Mouse (Mus musculus): ENCODE data around the gene Cnrip1.
"Not testable (repeated sequence)": the region's sequence is repeated elsewhere in the genome, so short reads cannot be mapped to it uniquely, and the experiment has no call there.

Gene Cnrip1

DNA sequence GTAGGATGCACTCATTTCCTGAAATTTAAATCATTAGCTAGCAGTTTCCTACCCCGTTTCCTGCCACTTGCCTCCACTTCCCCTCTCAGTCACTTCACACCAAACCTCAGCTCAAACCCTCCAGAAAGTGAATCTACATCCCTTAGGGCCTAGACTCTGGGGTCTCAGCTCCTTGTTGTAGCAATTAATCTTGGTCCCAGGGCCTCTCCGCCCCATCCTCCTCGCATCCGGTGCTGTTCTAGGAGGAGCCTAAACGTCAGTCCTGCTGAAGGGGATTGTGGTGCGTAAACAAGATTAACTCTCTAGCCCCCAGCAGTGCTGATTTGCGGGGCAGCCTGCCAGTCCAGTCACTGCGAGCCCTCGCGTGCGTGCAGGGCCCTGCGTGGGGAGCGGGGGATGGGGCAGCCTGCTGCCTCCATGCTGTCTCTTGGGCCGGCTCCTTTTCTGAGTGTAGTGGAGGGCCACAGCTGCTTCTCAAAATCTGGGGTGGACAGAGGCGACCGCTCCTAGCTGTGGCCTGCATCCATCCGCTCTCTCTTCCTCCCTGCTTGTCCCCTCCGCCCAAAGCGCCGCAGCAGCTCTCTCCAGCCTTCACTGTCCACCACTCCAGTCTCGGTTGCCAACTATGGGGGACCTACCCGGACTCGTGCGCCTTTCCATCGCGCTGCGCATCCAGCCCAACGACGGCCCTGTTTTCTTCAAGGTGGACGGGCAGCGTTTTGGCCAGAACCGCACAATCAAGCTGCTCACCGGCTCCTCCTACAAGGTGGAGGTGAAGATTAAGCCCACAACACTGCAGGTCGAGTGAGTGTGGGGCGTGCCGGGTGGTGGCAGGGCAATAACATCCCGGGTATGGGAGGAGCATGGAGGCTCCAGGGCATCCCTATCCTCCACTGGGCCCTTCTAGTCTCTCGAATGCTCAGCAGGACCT lies at the start of gene Cnrip1, which contains the start of gene Plek:
Cnrip1 (plus strand) TSS at position 42 of the 931 bp plus-strand sequence.
Plek (minus strand) TSS at position 837 of the 931 bp plus-strand sequence.
- DNase-seq (ENCODE audit: low read depth in 1 of 2, low spot score in 2 of 2): no peak

DNA sequence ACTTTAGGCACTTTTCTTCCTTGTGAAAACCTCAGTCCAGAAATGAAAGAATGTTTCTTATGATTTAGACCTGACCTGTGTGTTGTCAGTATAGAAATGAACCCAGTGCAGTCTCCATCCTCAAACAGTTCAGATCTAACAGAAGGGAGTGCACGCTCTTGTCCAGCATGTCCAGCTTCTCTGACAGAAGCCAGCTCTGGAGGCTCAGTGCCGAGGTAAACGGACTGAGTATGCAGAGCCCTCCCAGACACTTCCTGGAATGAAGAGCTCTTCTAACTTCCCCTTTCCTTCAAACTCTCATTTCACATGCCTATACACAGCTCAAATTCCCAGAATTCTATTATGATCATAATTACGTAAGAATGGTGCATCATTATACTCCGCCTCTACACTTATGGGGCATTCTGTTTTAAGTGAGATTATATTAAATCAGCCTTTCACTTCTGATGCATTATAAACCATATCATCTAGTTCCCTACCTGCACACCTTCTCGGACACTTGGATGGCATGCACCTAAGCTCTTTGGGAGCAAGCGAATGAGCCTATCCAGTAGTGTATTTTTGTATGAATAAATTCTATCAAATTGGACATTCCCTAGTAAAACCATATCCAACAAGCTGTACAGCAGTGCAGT lies 48.5 kb upstream of the Cnrip1 start:
- DNase-seq (ENCODE audit: low read depth in 1 of 2, low spot score in 2 of 2): no peak

- DNase-seq (ENCODE audit: low read depth in 1 of 2, low spot score in 2 of 2): no peak
These were observed 47.6 kb upstream of the Cnrip1 start for GRCm38 (mm10) chr11:17003757-17004156.

DNA sequence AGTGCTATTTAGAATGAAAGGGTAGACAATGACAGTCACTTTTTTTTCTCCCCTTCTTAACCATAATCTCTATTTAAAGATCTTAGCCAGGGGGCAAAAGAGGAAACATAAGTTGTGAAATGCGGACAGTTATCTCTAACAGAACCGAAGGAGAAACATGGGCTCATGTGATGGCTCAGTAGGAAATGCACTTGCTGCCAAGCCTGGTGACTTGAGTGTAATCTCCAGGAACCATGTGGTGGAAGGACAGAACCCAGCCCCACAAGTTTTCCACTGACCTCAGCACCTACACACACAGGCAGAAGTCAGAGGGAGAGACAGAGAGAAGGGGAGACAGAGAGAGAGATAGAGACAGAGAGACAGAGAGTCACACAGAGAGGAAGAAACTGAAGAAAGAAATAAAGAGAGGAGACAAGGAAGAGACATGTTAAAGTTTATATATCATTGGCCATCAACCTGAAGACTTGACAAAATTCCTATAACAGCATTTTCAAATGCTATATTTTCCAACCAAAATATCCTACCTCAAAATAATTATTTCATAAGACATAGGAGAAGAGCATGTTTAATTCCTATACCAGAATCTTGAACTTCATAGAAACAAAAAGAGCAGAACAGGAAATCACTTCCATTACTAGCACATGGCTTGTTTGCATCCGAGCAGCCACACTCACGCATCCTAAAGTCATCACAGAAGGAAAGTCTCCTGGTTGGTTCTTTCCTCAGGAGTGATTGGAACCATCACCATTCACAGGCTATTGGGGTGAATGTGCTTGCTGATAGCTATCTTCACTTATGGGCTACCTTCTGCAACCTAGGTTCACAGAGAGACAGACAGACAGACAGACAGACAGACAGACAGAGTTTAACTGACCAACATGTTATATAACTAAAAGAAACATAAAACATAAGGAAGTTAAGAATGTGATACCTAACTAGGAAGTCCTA lies 46.2 kb upstream of the Cnrip1 start:
- DNase-seq (ENCODE audit: low read depth in 1 of 2, low spot score in 2 of 2): peak in 1 of 2 experiments; percentile 16

- not testable (repeated sequence) for DNase-seq (ENCODE audit: low read depth in 1 of 2, low spot score in 2 of 2)
These were observed 44.9 kb upstream of the Cnrip1 start for GRCm38 (mm10) chr11:17006526-17006925.

GRCm38 (mm10) chr11:17007517-17008173 lies 43.7 kb upstream of the Cnrip1 start:
- no peak for DNase-seq (ENCODE audit: low read depth in 1 of 2, low spot score in 2 of 2)

GRCm38 (mm10) chr11:17008498-17008941 lies 42.9 kb upstream of the Cnrip1 start:
- DNase-seq (ENCODE audit: low read depth in 1 of 2, low spot score in 2 of 2): peak in 1 of 2 experiments; percentile 64

GRCm38 (mm10) chr11:17012948-17013347 lies 38.4 kb upstream of the Cnrip1 start:
- DNase-seq (ENCODE audit: low read depth in 1 of 2, low spot score in 2 of 2): no peak

- DNase-seq (ENCODE audit: low read depth in 1 of 2, low spot score in 2 of 2): no peak
These were observed 32.1 kb upstream of the Cnrip1 start for GRCm38 (mm10) chr11:17019328-17019727.

DNA sequence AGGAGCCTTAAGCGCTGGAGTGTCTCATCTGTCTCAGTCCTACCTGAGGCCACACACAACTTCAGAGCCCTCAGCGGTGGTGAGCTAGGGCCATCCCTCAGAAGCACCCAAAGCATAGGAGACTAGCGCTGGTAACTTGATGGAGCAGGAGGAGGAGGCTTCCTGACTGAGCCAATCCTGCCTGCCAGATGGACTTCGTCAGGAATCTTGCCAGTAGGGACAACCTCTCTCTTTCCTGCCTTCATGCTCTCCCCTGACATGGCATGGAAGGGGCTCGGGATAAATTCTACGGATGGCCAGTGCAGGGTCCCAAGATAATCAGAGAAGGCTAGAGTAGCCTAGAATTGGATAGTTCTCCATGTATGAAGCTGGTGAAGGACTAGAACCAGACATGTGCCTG lies 28.2 kb upstream of the Cnrip1 start:
- DNase-seq (ENCODE audit: low read depth in 1 of 2, low spot score in 2 of 2): no peak

DNA sequence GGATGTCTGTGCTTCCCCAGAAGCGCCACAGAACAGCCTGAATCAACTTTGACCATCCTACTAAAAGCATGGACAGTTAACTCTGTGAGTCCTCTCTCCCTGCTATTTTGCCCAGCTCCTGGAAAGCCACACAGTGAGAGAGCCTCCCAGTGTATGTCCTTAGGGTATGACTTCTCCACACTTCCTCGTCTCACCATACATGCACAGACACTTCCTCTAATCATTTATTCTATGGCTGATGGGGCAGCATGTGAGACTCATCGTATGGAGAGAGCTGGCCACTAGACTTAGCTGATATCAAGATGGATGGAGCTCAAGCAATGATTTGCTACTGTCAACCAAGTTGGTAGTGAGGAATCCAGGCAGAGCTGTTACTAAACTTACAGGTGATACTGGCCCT lies 27.4 kb upstream of the Cnrip1 start:
- no peak for DNase-seq (ENCODE audit: low read depth in 1 of 2, low spot score in 2 of 2)

DNA sequence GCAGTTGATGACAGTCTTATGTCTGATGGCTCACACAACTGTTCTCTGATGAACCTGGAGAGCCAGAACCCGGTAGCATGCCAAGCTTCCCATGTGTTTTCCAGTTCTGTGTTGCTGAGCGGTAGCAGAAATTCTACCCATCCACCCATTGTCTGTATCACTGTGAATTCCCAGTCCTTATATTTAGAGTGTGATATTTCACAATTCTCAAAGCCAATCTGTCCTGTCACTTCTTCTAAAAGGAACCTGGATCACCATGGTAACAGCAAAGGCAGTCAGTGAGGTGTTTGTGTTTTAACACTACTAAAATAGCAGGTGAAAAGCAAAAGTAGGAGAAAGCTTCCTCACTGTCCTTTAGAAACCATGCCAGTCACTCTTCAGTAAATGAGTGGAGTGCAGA lies 5.6 kb upstream of the Cnrip1 start:
- DNase-seq (ENCODE audit: low read depth in 1 of 2, low spot score in 2 of 2): no peak

DNA sequence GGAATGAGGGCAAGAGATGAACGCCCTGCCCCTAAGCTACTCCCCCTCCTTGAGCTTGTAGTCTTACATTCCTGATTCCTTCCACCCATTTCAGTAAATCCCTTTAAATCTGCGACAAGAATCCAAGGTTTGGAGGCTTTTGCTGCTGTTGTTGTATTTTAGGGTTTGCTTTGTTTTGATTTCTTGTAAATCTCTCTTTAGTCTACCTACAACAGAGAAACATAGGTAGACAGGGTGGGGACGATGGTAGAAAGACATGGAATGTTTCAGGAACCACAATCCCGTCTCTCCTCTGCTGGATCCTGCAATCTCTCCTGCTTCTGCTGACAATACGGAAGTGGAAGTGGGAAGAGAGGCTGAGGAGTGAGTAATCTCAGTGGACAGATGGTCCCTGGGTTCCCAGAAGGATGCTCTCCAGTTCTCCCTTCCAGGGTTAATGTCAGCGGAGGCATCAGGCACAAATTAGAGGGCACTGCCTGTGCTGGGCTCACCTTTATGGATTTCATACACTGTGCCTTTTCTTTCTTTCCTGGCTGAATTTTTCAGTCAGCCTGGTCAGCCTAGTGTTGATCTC lies 1.2 kb downstream of the Cnrip1 start:
- no peak for DNase-seq (ENCODE audit: low read depth in 1 of 2, low spot score in 2 of 2)

DNA sequence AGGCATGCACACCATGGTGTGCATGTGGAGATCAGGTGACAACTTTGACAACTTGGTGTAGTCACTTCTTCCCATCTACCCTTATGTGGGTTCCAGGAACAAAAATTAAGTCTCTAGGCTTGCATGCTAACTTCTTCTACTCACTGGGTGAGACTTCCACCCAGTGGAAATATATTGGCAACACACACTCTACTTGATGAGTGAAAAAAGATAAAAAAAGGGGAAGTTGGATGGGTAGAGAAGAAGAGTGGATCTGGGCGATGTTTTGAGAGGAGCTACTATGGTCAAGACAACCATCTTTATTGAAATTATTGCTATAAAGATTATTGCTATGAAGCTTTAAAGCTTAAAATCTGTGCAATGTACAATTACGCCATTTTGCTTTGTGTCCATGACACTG lies 18.0 kb downstream of the Cnrip1 start:
- not testable (repeated sequence) for DNase-seq (ENCODE audit: low read depth in 1 of 2, low spot score in 2 of 2)

GRCm38 (mm10) chr11:17075656-17076055 lies 24.3 kb downstream of the Cnrip1 start:
- no peak for DNase-seq (ENCODE audit: low read depth in 1 of 2, low spot score in 2 of 2)

- no peak for DNase-seq (ENCODE audit: low read depth in 1 of 2, low spot score in 2 of 2)
These were observed 30.7 kb downstream of the Cnrip1 start for GRCm38 (mm10) chr11:17082086-17082485.

DNA sequence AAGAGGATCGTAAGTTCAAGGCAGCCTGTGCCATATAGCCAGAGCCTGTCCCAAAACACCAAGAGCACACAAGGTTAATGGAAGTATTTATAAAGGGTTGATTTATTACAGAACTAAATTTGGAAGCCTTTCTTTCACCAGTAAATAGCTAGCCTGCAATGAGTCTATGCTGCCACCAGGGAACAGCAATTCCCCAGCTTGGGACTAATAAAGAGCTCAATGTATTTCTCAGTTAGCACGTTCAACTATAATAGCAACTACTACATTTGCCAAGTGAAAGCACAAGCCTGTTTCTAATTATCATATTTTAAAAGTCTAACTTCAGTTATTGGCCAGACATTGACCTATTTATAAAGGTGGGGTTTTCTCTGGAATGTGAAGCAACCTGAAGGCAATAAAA lies 31.6 kb downstream of the Cnrip1 start:
- no peak for DNase-seq (ENCODE audit: low read depth in 1 of 2, low spot score in 2 of 2)

DNA sequence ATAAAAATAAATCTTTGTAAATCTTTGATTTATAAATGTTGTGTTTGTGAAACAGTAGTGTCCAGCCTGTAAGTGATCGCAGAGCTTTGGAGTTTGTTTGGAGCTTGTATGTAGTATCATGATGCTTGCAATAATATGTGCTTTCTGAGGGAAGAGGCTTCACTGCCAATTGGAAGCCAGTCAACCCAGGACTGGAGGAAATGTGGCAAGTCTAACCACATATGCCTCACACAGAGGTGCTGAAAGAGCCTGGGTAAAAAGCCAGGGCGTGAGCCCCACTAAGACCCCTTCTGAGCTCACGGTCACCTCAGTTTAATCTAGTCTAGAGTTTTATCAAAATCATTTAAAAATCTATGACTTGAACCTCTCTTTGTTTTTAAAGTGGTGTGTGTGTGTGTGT lies 32.1 kb downstream of the Cnrip1 start:
- DNase-seq (ENCODE audit: low read depth in 1 of 2, low spot score in 2 of 2): no peak

- DNase-seq (ENCODE audit: low read depth in 1 of 2, low spot score in 2 of 2): no peak
These were observed 32.5 kb downstream of the Cnrip1 start for GRCm38 (mm10) chr11:17083866-17084265.

DNA sequence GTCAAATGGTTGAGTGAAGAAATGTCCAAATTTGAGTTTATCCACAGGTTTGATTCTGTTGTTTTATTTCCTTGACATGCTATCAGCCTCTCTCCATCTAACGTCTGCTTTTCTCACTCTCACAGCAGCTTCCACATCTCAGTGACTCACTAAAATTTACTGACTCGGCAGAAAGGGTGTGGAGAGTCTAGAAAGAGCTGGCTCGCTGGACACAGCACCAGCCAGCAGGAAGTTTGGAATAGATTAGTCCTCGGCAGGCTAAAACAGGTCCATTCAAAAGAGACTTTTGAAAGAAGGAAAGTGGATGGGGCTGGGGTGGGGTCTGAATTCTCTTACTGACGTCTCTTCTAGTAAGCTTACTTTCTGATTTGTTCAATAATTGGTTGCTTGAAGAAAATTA lies 34.7 kb downstream of the Cnrip1 start:
- no peak for DNase-seq (ENCODE audit: low read depth in 1 of 2, low spot score in 2 of 2)
